Mouse (Mus musculus): ENCODE measurements around the gene Actl10.

Actl10 gene

DNA sequence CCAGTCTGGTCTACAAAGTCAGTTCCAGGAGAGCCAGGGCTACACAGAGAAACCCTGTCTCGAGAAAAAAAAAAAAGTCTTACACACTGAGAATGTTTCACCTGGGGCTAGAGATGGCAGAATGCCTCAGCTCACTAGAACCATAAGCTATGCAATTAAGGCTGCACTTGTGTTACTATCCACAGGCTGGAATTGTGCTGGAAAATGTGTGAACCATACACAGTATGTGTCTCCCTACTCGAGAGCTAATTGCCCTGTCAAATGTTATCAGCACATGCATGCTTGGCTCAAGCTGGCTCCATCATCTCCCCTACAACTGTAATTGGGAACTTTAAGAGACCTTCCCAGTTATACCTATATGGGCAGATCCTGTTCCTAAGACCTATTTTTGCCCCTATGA lies 639 bp upstream of the Actl10 start:
- no peak for DNase-seq (ENCODE audit: low read depth, low spot score)

GRCm38 (mm10) chr2:154551927-154552326 lies 351 bp downstream of the Actl10 start:
- DNase-seq (ENCODE audit: low read depth, low spot score): no peak

DNA sequence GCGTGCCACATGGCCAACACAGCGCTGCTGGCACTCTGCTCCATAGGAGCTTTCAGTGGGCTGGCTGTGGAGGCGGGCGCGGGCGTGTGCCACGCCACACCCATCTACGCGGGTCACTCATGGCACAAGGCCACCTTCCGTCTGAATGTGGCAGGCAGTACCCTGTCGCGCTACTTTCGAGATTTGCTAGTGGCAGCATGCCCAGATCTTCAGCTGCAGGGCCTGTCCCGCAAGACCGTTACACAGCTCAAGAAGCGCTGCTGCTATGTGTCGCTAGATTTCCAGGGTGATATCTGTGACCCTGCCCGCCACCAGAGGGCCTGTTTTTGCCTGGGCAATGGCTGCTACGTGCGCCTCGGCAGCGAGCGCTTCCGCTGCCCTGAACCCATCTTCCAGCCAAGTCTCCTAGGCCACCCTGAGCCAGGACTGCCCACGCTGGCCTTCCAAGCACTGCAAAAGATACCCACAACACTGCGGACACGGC lies 890 bp downstream of the Actl10 start:
- DNase-seq (ENCODE audit: low read depth, low spot score): peak; percentile 66

GRCm38 (mm10) chr2:154555235-154555634 lies 3.7 kb downstream of the Actl10 start:
- no peak for DNase-seq (ENCODE audit: low read depth, low spot score)

DNA sequence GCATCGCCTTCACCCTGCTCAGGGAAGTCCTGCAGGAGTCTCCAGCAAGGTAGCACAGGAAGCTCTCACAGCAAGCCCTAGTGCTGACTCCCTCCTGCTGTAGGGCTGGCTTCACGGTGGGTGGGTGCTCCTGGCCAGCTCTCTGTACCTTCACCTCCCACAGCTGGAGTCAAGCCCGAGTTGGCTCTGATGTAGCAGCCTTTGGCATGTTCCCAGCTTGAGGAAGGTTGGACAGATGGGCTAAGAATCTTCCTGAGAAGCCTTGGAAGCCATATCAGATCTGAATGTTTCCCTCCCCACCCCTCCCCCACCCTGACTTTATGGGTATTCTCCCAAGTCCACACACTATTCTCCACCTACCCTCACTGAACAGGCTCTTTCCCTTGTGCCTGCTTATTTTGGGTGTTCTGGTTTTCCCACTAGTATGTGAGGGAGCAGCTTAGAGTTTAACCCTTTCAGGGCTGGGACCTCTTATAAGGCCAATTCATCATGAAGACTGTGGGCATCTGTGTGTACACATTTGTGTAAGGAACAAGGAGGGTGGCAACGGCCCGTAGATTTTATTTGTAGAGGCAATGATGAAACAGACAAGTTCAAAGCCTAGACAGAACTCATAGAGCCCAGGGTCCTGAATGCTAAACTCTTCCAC lies 5.7 kb downstream of the Actl10 start:
- no peak for DNase-seq (ENCODE audit: low read depth, low spot score)

DNA sequence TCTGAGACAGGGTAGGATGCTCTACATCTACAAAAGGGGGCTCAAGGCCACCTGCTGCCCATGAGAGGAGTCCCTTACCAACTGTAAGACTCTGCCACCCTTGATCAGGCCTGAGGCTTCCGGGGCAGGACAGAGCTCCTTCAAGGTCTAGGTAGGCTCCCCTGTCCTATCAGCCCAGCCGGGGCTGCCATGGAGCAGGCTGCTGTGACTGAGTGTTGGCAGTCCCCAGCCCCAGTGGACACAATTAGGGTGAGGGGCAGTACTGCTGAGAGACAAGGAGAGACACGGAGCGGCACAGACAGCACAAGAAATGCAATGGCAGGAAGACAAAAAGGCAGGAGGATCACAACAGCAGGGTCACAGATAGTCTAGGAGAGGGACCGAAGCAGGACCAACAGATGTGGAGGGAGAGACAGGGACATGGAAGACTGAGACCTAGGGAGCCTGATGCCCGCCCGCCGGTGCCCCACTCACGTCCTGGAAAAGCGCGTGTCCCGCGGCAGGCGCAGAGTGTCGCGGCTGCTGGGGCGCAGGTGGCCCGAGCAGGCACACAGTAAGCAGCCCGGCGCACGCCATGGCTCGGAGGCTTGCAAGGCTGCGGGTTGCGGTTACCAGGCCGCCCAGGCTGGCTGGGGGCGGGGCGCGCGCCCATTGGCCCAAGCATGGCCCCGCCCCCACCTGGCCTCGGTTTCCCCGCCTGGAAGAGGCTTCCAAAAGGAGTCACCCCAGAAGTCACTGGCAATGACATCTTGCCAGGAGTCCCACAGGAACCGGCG lies 6.9 kb downstream of the Actl10 start, which contains the start of gene Necab3:
TSS of gene Necab3 (minus strand) at position 627 of the 776 bp plus-strand sequence.
- peak; percentile 61 for DNase-seq (ENCODE audit: low read depth, low spot score)

GRCm38 (mm10) chr2:154563612-154564170 lies 12.1 kb downstream of the Actl10 start:
- DNase-seq (ENCODE audit: low read depth, low spot score): no peak

- DNase-seq (ENCODE audit: low read depth, low spot score): no peak
Measured at GRCm38 (mm10) chr2:154565562-154565961, 14.0 kb downstream of the Actl10 start.

GRCm38 (mm10) chr2:154566641-154567040 lies 15.1 kb downstream of the Actl10 start:
- DNase-seq (ENCODE audit: low read depth, low spot score): no peak

DNA sequence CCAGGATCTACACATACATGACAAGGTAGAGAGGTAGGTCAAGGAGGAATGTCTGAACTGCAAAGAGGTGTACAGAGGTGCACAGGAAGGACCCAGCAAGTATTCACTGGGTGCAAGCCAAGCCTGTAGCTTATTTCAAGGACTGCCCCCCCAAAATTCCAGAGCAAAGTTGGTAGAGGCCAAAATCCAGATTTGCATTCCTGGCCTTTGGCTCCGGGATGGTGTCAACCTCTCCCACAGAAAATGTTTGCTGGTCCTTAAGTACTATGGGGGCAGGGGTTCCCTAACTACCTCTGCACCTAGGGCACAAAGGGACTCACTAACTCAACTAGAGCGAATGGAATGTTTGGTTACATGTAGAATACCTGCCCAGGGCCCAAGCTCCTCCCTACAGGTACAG lies 16.2 kb downstream of the Actl10 start:
- no peak for DNase-seq (ENCODE audit: low read depth, low spot score)

DNA sequence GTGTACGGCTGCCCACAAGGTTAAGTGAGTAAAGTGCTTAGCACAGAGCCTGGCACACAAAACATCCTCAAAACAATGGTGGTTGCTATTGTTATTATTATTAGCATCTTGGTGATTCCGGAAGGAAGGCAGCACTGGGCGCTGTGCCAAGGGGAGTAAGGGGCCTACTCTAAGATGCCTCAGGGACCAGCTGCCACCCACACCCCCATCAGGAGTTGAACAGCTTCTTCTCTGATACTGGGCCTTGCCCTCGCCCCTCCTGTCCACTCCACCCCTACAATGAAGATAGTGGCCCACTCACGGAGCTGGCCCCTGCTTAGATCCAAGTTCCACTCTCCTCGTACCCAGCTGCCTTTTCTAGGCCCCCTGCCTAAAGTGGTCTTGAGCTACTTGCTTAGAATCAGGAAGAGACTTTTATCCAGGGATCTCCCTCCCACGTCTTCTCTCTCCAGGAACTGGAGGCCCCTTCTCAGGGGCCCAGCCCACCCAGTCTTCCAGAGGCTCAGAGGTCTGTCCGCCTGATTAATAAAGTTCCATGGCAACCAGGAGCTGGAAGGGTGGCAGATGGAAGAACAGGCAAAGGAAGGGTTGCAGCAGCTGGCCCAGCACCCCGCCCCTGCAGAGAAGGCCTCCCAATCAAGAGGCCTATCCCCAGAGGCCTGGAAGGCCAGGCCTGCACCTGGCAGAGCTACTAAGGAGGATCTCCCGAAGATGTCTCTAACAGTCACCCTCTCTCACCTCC lies 16.9 kb downstream of the Actl10 start:
- DNase-seq (ENCODE audit: low read depth, low spot score): no peak

GRCm38 (mm10) chr2:154569071-154569748 lies 17.6 kb downstream of the Actl10 start:
- peak; percentile 82 for DNase-seq (ENCODE audit: low read depth, low spot score)

DNA sequence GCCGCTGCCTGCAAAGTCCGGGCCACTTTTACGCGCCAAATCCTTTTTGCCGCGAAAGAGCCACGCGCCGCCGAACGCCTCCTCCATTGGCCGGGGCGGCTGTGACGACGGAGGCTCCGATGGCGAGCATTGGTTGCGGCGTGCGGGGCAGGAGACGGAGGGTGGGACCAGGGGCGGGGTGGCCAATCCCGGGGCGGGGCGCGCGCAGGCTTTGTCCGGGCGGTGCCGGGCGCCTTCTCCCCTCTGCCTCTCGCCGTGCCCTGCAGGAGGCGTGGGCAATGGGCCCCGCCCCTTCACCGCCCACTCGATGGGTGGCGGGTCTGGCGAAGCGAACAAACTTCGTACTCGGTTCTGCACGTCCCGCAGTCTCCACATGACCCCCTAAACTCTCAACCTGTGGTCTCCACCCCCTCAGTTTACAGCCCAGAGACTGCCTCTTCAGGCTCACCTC lies 18.3 kb downstream of the Actl10 start, which contains the start of gene E2f1:
TSS of gene E2f1 (minus strand) at position 57 of the 451 bp plus-strand sequence.
- peak; percentile 97 for DNase-seq (ENCODE audit: low read depth, low spot score)

- peak; percentile 25 for DNase-seq (ENCODE audit: low read depth, low spot score)
Measured at GRCm38 (mm10) chr2:154570666-154571065, 19.1 kb downstream of the Actl10 start.

DNA sequence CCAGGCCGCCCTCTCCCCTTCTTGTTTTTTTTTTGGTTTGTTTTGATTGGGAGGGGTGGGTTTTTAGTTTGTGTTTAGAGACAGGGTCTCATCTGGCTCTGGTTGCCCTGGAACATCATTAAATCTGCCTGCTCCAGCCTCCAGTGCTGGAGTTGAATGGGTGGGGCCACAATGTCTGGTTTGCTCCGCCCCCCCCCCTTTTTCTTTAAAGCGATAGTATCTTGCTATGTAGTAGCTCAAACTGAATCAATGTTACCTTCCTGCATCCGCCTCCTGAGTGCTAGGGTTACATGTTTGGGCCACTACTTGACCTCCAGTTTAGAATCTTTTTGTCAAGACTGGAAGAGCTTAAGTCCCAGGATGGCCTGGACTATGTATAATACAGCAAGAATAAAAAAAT lies 19.7 kb downstream of the Actl10 start:
- peak; percentile 29 for DNase-seq (ENCODE audit: low read depth, low spot score)

GRCm38 (mm10) chr2:154571976-154572375 lies 20.4 kb downstream of the Actl10 start:
- DNase-seq (ENCODE audit: low read depth, low spot score): no peak

GRCm38 (mm10) chr2:154572996-154573395 lies 21.4 kb downstream of the Actl10 start:
- no peak for DNase-seq (ENCODE audit: low read depth, low spot score)

DNA sequence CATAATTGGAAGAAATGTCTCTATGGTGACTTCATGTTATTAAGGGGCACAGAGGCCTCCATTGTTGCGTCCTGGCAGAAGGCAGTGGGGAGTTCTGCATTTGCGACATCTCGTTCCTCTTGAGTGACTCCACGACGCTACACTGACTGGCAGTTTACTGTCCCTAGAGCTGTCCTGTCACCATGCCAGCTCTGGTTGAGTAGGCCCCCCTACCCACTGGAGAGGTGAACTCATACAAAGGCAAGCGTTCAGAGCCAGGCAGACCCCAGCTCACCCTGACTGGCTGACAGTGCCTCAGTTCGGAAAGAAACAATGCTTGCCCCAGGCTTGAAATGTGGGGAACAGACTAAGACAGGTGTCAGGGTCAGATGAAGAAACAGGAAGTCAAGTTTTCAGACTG lies 22.7 kb downstream of the Actl10 start:
- DNase-seq (ENCODE audit: low read depth, low spot score): no peak

GRCm38 (mm10) chr2:154576876-154577743 lies 25.5 kb downstream of the Actl10 start:
- no peak for DNase-seq (ENCODE audit: low read depth, low spot score)

DNA sequence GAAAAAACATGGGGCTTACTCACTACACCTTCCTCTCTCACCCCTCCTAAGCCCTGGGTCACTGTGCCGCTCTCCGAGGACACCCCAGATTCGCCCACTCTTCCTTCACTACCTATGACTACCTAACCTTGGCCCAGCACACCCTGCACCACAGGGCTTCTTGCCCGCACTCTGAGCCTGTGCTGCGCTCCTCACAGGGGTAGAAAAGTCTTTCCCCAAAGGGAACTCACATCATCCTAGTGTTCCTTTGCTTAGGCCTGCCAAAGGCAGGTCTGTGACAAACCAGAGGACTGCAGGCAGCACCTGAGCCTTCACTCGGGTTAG lies 26.1 kb downstream of the Actl10 start:
- DNase-seq (ENCODE audit: low read depth, low spot score): no peak
